Mouse (Mus musculus) skeletal muscle tissue, adult 2 months (tissue): ENCODE measurements around the gene Rbfox3.

Experiments used
- DNase-seq: peaks from one replicate; pipeline ENCODE4 v3.0.0-alpha.2; 2012; ENCODE audit warnings: low read depth, low spot score

The Rbfox3 gene

GRCm38 (mm10) chr11:118607927-118608326 lies 303.5 kb downstream of the Rbfox3 start:
- DNase-seq: no peak

- DNase-seq: no peak
Observed at GRCm38 (mm10) chr11:118605570-118605969, 305.8 kb downstream of the Rbfox3 start.

DNA sequence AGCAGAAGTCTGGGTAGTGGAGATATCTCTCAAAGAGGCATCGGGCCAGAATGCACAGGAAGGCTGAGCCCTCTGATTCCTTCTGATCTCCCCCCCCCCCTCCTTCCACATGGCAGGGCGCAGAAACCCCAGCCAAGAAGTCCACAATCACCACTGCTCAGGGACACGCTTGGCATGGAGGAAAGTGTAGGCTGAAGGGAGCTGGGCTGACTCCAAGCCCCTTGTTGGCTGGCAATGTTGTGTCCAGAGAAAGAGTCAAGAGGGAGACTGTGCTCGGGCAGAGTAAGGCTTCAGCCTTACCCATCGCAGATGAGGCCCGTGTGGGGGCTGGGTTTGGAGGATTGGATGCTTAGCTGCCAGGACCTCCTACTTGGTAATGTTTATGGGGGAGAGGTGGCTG lies 307.2 kb downstream of the Rbfox3 start:
- DNase-seq: no peak

DNA sequence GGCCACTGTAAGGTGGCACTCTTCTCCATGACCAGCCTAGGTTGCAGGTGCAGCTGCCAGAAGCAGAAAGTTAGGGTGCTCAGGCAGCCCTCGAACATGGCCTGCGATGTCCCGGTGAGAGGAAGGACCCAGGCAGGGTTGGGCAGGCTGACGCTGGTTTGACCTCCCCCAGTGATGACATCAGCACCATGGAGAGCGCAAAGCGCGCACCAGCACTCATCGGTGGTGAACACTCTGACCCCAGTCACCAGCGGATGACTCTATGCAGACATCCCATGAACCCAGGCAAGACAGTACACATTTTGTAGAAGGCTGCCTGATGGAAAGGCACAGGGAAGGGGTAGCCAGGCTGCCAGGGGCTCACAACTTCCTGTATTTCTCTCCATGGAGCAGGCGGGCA lies 308.3 kb downstream of the Rbfox3 start:
- DNase-seq: no peak

DNA sequence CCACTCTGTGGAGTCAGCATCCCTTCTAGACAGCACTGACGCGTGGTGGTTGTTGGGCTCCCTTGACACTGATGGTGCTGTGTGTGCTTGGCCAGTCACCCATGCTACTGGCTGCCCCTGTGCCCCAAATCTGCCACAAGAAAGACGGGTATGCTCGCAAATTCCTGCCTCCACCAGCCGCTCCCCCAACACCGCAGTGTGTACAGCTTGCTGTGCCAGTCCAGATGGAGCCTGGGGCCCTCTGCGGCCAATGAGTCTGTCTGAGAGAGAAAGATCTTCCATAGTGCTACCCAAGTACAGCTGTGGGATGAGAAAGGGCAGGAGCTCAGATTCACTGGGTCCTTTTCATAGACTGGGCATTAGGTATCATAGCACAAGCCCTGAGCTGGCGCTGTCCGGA lies 309.9 kb downstream of the Rbfox3 start:
- no peak for DNase-seq

GRCm38 (mm10) chr11:118600168-118600567 lies 311.2 kb downstream of the Rbfox3 start:
- DNase-seq: no peak

- DNase-seq: no peak
Observed at GRCm38 (mm10) chr11:118598726-118599125, 312.7 kb downstream of the Rbfox3 start.

DNA sequence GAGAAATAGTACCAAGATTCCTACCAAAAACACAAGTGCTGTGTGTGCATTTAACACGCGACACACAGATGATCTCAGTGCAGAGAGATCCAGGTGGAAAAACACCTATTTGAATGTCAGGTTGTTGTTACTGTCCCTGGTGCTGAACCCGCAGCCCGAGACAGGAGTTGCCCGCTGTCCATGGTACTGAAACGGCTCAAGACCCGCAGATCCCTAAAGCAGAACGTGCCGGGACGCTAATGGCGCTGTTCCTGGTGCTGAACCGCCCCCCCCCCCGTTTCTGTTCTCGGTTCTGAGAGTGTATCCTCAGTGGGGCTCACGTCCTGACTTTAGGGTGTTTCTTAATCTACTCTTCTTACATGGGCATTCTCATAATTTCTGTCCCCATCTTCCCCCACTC lies 326.6 kb downstream of the Rbfox3 start:
- DNase-seq: peak; percentile 74

DNA sequence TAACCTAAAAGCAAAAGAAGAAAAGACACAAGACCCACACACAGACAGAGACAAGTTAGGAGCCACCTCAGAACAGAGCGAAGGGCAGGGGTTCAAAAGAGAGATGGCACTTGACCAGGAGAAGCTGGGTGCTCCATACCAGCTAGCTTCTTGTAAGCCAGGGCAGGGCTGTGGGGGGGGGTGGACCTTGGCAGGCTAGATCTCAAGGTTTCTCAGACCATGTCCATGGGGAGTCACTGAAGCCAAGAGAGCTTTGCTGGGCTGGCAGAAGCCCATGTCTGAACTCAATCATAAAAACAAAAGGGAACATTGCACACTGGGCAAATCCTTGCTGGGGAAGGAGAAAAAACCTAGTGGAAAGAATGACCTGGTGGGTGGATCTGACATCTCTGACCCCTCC lies 327.4 kb downstream of the Rbfox3 start:
- no peak for DNase-seq

GRCm38 (mm10) chr11:118583573-118583972 lies 327.8 kb downstream of the Rbfox3 start:
- no peak for DNase-seq

- no peak for DNase-seq
Observed at GRCm38 (mm10) chr11:118581019-118581418, 330.4 kb downstream of the Rbfox3 start.

- DNase-seq: no peak
Observed at GRCm38 (mm10) chr11:118579622-118580021, 331.8 kb downstream of the Rbfox3 start.

DNA sequence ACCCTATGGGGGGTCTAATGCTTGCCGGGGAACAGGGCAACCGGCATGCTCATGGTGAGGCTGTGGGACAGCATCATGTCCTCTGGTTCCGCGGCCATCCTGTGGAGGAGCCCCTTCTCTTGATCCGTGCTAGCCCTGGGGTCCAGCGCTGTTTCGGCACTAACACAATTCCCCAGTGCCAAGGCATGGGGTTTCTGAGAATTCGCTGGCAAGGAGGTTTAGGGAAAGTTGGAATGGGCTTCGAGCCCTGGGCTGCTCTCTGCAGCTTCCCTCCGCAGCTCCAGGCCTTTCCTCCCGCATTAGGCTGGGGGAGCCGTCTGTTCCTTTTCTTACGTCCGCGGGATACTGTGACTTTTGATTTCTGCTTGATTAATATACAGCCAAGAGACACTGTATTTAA lies 334.1 kb downstream of the Rbfox3 start:
- no peak for DNase-seq

- no peak for DNase-seq
Observed at GRCm38 (mm10) chr11:118576611-118577010, 334.8 kb downstream of the Rbfox3 start.

DNA sequence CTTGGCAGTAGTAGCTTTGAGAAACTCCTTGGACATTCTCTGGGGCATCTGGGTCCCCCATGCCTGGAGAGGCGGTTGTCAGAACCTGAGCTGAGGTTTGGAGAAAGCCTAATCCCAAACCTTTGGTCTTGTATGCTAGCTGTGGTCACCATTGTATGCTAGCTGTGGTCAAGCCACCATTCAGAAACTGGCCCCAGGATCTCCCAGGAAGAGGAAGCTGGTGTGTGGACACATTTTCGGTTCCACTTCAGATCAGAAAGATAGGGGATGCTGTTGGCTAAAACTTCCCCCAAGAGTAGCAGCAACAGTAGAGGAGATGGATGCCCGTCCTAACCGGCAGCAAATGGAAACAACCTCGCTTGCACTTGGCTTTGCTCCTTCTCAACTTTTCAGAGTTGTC lies 337.0 kb downstream of the Rbfox3 start:
- no peak for DNase-seq

DNA sequence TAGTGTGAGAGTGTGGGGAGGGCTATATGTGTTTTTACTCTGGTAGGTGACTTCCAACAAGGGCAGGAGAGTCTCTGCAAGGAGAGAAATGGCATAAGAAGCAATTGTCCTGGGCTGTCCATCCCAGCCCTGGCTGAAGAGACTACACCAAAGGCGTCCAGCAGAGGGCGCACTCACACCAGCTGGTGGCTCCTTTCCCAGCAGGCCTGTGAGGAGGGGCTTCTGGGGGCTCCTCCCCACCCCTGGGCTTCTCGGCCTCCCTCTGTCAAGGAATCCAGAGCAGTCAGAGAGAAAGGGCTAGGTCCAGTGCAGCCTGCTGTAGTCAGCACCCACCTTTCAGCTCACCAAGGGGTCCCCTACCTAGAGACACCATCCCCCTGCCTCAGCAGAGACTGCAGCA lies 337.8 kb downstream of the Rbfox3 start:
- DNase-seq: no peak

GRCm38 (mm10) chr11:118573000-118573399 lies 338.4 kb downstream of the Rbfox3 start:
- DNase-seq: peak; percentile 6

GRCm38 (mm10) chr11:118570164-118570563 lies 341.2 kb downstream of the Rbfox3 start:
- no peak for DNase-seq

DNA sequence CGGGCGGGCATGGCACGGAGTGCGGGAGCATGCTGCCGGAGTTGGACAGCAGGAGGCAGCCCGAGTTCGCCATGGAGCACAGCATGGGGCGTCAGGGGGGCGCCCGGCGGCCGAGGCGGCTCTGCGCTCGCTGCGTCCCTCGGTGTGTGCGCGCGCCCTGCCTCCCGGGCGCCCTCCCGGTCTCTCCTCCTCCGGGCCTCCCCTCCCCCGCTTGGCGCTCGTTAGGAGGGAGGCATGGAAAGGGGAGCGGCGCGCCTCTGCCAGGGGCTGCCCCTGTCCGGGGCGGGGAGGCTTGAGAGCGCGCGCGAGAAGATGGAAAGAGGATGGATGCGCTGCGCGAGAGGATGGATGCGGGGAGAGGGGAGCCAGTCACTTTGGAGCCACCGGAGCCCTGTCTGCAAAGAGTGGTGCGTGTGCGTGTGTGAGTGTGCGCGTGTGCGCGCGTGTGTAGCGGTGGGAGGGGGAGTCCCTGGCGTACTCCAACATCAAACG lies 341.8 kb downstream of the Rbfox3 start:
- DNase-seq: no peak

DNA sequence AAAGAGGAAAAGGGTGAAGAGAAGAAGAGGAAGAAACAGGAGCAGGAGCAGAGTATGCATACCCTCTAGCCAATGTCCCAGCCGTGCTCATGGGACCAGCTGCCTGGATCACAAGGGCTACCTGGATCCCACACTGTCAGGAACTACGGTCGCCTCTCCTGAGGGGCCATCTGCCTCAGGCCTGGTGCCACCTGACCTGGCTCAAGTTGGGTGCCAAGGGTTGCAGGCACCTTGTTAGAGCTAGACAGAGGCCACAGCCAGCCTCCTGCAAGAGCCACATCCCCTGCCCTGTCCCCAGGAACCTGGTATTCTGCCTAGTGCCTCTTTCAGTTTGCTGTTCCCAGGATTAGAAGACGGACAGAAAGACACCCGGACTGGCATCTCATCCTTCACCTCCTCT lies 347.5 kb downstream of the Rbfox3 start:
- DNase-seq: no peak

DNA sequence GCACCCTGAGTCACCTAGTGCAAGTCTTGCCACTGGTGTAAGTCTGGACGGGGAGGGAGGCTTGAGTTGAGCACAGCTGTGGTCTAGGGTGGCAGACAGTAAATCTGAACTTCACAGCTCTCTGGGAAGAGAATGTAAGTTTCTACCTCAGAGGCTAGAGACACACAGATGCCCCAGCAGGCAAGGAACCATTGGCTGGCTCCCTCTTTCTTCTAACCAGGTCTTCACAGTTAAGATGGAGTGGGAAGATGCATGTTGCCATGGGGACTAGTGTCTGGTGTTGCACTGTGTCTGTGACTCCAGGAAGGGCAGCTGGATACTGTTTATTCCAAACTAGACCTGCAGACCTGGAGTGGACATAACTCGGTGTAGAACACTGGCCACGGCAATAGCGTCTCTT lies 348.6 kb downstream of the Rbfox3 start:
- no peak for DNase-seq

- no peak for DNase-seq
Observed at GRCm38 (mm10) chr11:118558193-118558592, 353.2 kb downstream of the Rbfox3 start.

- DNase-seq: no peak
Observed at GRCm38 (mm10) chr11:118555631-118556030, 355.8 kb downstream of the Rbfox3 start.

DNA sequence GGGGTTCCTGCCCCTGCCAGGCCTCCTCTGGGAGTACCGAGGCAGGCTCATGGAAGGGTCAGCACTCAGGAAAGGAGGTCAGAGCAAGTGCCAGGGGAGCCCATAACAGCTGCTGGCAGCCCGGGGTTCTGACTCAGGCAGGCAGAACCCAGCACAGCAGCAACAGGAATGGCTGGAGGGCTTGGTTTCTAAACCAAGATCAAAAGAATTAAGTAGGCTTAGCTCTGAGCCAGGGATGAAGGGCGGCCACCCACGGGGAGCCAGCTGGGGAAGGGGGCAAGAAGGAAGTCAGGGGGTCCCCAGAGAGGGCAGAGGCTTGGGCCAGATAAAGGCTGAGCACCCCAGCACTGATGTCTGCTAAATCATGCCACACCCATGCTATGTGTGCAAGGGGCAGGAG lies 356.9 kb downstream of the Rbfox3 start:
- no peak for DNase-seq
